ENCODE assay signal across 6 mouse cellular contexts in the genomic region with DNA sequence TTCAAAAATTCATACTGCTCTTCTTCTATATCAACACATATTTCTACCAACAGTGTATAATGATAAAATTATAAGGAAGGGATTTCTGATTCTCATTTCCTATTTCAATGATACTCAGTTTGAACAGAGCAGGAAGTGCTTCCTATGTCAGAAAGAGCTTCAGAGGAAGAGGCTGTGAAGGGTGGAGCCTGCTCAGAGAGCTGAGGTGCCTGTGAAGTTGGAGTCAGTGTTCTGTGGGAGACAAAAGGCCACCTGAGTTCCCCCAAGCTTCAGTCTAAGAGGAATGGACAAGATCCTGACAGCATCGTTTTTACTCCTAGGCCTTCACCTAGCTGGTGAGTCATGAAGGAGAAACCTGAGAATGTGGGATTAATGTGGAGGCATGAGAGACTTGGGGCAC.
DNase-seq lines count a peak whose midpoint lies in the region; TF ChIP-seq lines count a peak whose summit lies in the region.
"Not testable (repeated sequence)": the region's sequence is repeated elsewhere in the genome, so short reads cannot be mapped to it uniquely, and the experiment has no call there.

No protein-coding gene starts in this region.

- peaks cover 12% of the 10 kb centered on the region for H3K4me1 ChIP-seq in thymus, adult 2 months (replicated peaks; ENCODE audit: control insufficient read depth, insufficient read depth, low read length)

- not testable (repeated sequence) for H3K36me3 ChIP-seq in thymus, adult 2 months (ENCODE audit: control insufficient read depth, insufficient read depth, low read length)

- TF ChIP-seq POLR2A in thymus, adult 2 months (IDR thresholded peaks at IDR 0.05; ENCODE audit: control insufficient read depth, extremely low read depth, insufficient read depth, low read length, poor library complexity), result not testable (repeated sequence)

- not testable (repeated sequence) for H3K4me3 ChIP-seq in thymus, adult 2 months (ENCODE audit: control insufficient read depth, insufficient read depth, low read length)

- H3K27me3 ChIP-seq in thymus, adult 2 months (ENCODE audit: control insufficient read depth, insufficient read depth, low read length), result not testable (repeated sequence)

- WGBS in thymus, adult 2 months, result 38% methylated on average over 1 of the region's 1 CpGs

- peak; percentile 5 for DNase-seq in CD4-positive helper T cell, adult 2 months (ENCODE audit: low read depth, low spot score)
- peak; percentile 28 for DNase-seq in T-cell, adult 2 months (ENCODE audit: low spot score)
- peak; percentile 45 for DNase-seq in thymus, adult 2 months
- DNase-seq in thymus, postnatal 10 days (ENCODE audit: low spot score in 2 of 2), result peak; percentile 37 to 45
- DNase-seq in thymus, postnatal 25 days, result peak; percentile 49
- peak; percentile 44 for DNase-seq in thymus, postnatal 4 days

- H3K27ac ChIP-seq in thymus, adult 2 months (ENCODE audit: control insufficient read depth, insufficient read depth, low read length), result not testable (repeated sequence)

- TF ChIP-seq CTCF in thymus, adult 2 months (IDR thresholded peaks at IDR 0.05; ENCODE audit: borderline replicate concordance, control insufficient read depth, extremely low read depth, insufficient read depth, low read length, poor library complexity), result not testable (repeated sequence)
